Mouse (Mus musculus): Measurements from ENCODE around the gene Gm17387.
A peak's percentile ranks its signal among the peaks of the same experiment; 100 is the strongest.

Gene Gm17387

GRCm38 (mm10) chr7:141048226-141049218, 19.6 kb downstream of the Gm17387 start:
- peak; percentile 90 for DNase-seq (ENCODE audit: low read depth)

- no peak for DNase-seq (ENCODE audit: low read depth)
Measured at GRCm38 (mm10) chr7:141049326-141049725, 20.4 kb downstream of the Gm17387 start.

- DNase-seq (ENCODE audit: low read depth) = no peak
Measured at GRCm38 (mm10) chr7:141051060-141051685, 22.2 kb downstream of the Gm17387 start.

- no peak for DNase-seq (ENCODE audit: low read depth)
Measured at GRCm38 (mm10) chr7:141052016-141052415, 23.1 kb downstream of the Gm17387 start.

- no peak for DNase-seq (ENCODE audit: low read depth)
Measured at GRCm38 (mm10) chr7:141052421-141052820, 23.5 kb downstream of the Gm17387 start.

GRCm38 (mm10) chr7:141055785-141056184, 26.9 kb downstream of the Gm17387 start:
- no peak for DNase-seq (ENCODE audit: low read depth)

GRCm38 (mm10) chr7:141056976-141057375, 28.0 kb downstream of the Gm17387 start:
- no peak for DNase-seq (ENCODE audit: low read depth)

GRCm38 (mm10) chr7:141057541-141057940, 28.6 kb downstream of the Gm17387 start:
- no peak for DNase-seq (ENCODE audit: low read depth)

- DNase-seq (ENCODE audit: low read depth) = no peak
Measured at GRCm38 (mm10) chr7:141058601-141059341, 29.8 kb downstream of the Gm17387 start.

GRCm38 (mm10) chr7:141059929-141060328, 31.0 kb downstream of the Gm17387 start:
- DNase-seq (ENCODE audit: low read depth) = no peak

GRCm38 (mm10) chr7:141060426-141061242, 31.7 kb downstream of the Gm17387 start, which contains the start of gene B4galnt4:
Gene B4galnt4 (plus strand): TSS chr7:141061104.
- DNase-seq (ENCODE audit: low read depth) = no peak

- no peak for DNase-seq (ENCODE audit: low read depth)
Measured at GRCm38 (mm10) chr7:141061269-141061692, 32.4 kb downstream of the Gm17387 start.

- no peak for DNase-seq (ENCODE audit: low read depth)
Measured at GRCm38 (mm10) chr7:141062525-141062924, 33.6 kb downstream of the Gm17387 start.

GRCm38 (mm10) chr7:141063353-141063752, 34.4 kb downstream of the Gm17387 start:
- DNase-seq (ENCODE audit: low read depth) = no peak

GRCm38 (mm10) chr7:141064175-141064574, 35.2 kb downstream of the Gm17387 start:
- no peak for DNase-seq (ENCODE audit: low read depth)

- no peak for DNase-seq (ENCODE audit: low read depth)
Measured at GRCm38 (mm10) chr7:141064576-141064975, 35.6 kb downstream of the Gm17387 start.

- no peak for DNase-seq (ENCODE audit: low read depth)
Measured at GRCm38 (mm10) chr7:141068351-141068750, 39.4 kb downstream of the Gm17387 start.

GRCm38 (mm10) chr7:141070058-141070862, 41.3 kb downstream of the Gm17387 start:
- DNase-seq (ENCODE audit: low read depth) = peak; percentile 81

- no peak for DNase-seq (ENCODE audit: low read depth)
Measured at GRCm38 (mm10) chr7:141072017-141072745, 43.2 kb downstream of the Gm17387 start.

- DNase-seq (ENCODE audit: low read depth) = no peak
Measured at GRCm38 (mm10) chr7:141073782-141074181, 44.9 kb downstream of the Gm17387 start.

Measured in c-Kit-positive CD71-negative TER-119-negative erythroid progenitor cells, embryonic 14.5 days (primary cell).